Mouse (Mus musculus): ENCODE data around the gene Zfp354b. TPM values are rescaled to one million over a fixed set of nuclear protein-coding genes. Genes with fewer than 3 reads are reported as not detected.

Gene Zfp354b
- polyA plus RNA-seq, 1 experiment from 2014 or later, result 1.6 TPM

- no peak for DNase-seq (ENCODE audit: low spot score)
- WGBS, result 38% methylated on average over 2 of the region's 2 CpGs
- no peak overlapping the region for H3K9ac ChIP-seq (ENCODE audit: low read length)
- no peaks in the 10 kb centered on the region for H3K27me3 ChIP-seq (ENCODE audit: control insufficient read depth, insufficient read depth, low read length)
- no peak overlapping the region for H3K4me3 ChIP-seq (ENCODE audit: low read depth, low read length)
- H3K36me3 ChIP-seq (ENCODE audit: control insufficient read depth, insufficient read depth, low read length), result no peaks in the 10 kb centered on the region
- no peak overlapping the region for H3K4me2 ChIP-seq (ENCODE audit: low read depth)
- H3K9me3 ChIP-seq (ENCODE audit: control insufficient read depth, low read length), result peaks cover 3% of the 10 kb centered on the region
- ATAC-seq (ENCODE audit: insufficient read depth, low FRiP score, low TSS enrichment), result no peak
- 0 out of 2 replicates have a peak, but pooled peaks cover 3% of the 10 kb centered on the region for H3K4me1 ChIP-seq (ENCODE audit: control insufficient read depth, insufficient read depth, low read length)
- H3K27ac ChIP-seq (ENCODE audit: low read depth, low read length), result no peak overlapping the region
Observed at GRCm38 (mm10) chr11:50892441-50892840, 39.0 kb downstream of the Zfp354b start.

- Histone ChIP-seq H3K9ac (ENCODE audit: low read length) (peak within 1 kb of the TSS; percentile 76), H3K4me1 (ENCODE audit: control insufficient read depth, insufficient read depth, low read length) (peaks cover 11% of the 10 kb centered on the region; the same call in 1 of the 2 replicates), H3K4me2 (ENCODE audit: low read depth) (peak within 1 kb of the TSS; percentile 59), H3K9me3 (ENCODE audit: control insufficient read depth, low read length) (no peaks in the 10 kb centered on the region; the same call in 1 of the 2 replicates), H3K4me3 (ENCODE audit: low read depth, low read length) (peak within 1 kb of the TSS; percentile 44), H3K27me3 (ENCODE audit: control insufficient read depth, insufficient read depth, low read length) (no peaks in the 10 kb centered on the region), H3K27ac (ENCODE audit: low read depth, low read length) (peak within 1 kb of the TSS; percentile 62; the same call in 1 of the 2 replicates), H3K36me3 (ENCODE audit: control insufficient read depth, insufficient read depth, low read length) (peaks cover 2% of the 10 kb centered on the region; the same call in 1 of the 2 replicates)
- WGBS, result 8% methylated on average over 26 of the region's 26 CpGs
- ATAC-seq (ENCODE audit: insufficient read depth, low FRiP score, low TSS enrichment) (peak; percentile 91), DNase-seq (ENCODE audit: low spot score) (peak; percentile 93)
Observed at GRCm38 (mm10) chr11:50887390-50888128, 43.9 kb downstream of the Zfp354b start, which contains the start of gene Zfp454. TSS of gene Zfp454 (minus strand) at chr11:50887651.

GRCm38 (mm10) chr11:50886933-50887293 lies 44.5 kb downstream of the Zfp354b start:
- ATAC-seq (ENCODE audit: insufficient read depth, low FRiP score, low TSS enrichment) (peak; percentile 53), DNase-seq (ENCODE audit: low spot score) (no peak)
- Histone ChIP-seq H3K4me1 (ENCODE audit: control insufficient read depth, insufficient read depth, low read length) (peaks cover 11% of the 10 kb centered on the region; the same call in 1 of the 2 replicates), H3K36me3 (ENCODE audit: control insufficient read depth, insufficient read depth, low read length) (peaks cover 6% of the 10 kb centered on the region; the same call in 1 of the 2 replicates), H3K27me3 (ENCODE audit: control insufficient read depth, insufficient read depth, low read length) (no peaks in the 10 kb centered on the region), H3K4me2 (ENCODE audit: low read depth) (peak overlapping the region; percentile 59), H3K9ac (ENCODE audit: low read length) (peak overlapping the region; percentile 76), H3K9me3 (ENCODE audit: control insufficient read depth, low read length) (no peaks in the 10 kb centered on the region; the same call in 1 of the 2 replicates), H3K27ac (ENCODE audit: low read depth, low read length) (peak overlapping the region; percentile 62; the same call in 1 of the 2 replicates), H3K4me3 (ENCODE audit: low read depth, low read length) (peak overlapping the region; percentile 44)
- 44% methylated on average over 10 of the region's 10 CpGs for WGBS

DNA sequence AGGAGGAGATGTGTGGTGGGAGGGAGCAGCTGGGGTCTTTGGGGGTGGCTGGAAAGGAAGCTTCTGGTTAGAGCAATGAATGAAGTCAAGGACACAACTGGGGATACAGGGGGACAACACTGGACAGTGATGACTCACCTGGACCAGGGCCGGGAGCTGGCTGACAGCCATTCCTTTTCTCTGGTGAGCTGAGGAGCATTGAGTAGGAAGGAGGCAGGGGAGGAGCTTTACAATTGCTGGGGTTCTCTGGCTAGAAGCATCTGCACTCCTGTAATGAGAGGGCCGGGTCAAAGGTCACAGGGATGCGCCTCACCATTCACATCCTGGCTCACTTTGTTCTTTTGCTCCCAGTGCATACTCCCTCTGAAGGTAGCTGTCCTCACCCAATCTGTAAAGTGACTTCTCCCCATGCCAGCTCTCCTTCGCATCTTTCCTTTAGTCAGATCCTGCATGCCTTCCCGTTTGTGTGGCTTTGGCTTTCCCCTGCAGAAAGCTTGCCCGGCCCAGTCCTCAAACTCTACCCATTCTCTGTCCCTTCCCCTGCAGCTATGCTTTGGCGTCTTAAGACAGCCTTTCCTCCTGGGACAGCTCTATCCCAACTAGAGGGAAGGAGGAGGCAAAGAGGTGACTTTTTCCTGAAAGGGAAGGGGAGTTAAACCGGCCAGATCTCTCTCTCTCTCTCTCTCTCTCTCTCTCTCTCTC lies 45.1 kb downstream of the Zfp354b start:
- Histone ChIP-seq H3K9me3 (ENCODE audit: control insufficient read depth, low read length) (no peaks in the 10 kb centered on the region; the same call in 1 of the 2 replicates), H3K27ac (ENCODE audit: low read depth, low read length) (no peak overlapping the region)
- ATAC-seq (ENCODE audit: insufficient read depth, low FRiP score, low TSS enrichment), result no peak

DNA sequence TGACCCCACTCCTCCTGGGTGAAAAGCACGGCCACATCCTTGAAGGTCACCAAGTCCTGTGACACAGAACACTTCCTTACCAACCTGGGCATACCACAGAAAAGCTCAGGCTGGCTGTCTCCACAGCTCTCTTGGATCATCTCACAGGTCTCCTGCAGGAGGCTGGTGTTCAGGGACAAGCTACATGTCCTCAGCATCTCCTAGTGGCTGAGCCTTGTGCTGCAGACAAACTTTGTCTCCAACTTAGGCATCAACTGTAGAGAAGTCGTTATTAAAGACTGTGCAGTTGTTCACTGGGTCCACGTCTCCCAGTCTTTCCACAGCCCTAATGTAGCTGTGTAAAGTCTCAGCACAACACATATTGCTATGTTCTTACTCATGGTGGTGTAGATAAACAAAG lies 47.7 kb downstream of the Zfp354b start:
- Histone ChIP-seq H3K9ac (ENCODE audit: low read length) (no peak overlapping the region), H3K27ac (ENCODE audit: low read depth, low read length) (no peak overlapping the region), H3K4me2 (ENCODE audit: low read depth) (no peak overlapping the region), H3K4me1 (ENCODE audit: control insufficient read depth, insufficient read depth, low read length) (peaks cover 11% of the 10 kb centered on the region; the same call in 1 of the 2 replicates), H3K9me3 (ENCODE audit: control insufficient read depth, low read length) (no peaks in the 10 kb centered on the region; the same call in 1 of the 2 replicates), H3K27me3 (ENCODE audit: control insufficient read depth, insufficient read depth, low read length) (no peaks in the 10 kb centered on the region), H3K36me3 (ENCODE audit: control insufficient read depth, insufficient read depth, low read length) (peaks cover 12% of the 10 kb centered on the region), H3K4me3 (ENCODE audit: low read depth, low read length) (no peak overlapping the region)
- DNase-seq (ENCODE audit: low spot score) (no peak), ATAC-seq (ENCODE audit: insufficient read depth, low FRiP score, low TSS enrichment) (no peak)
- WGBS, result 83% methylated on average over 3 of the region's 3 CpGs

More for the DNA sequence above, 45.1 kb downstream of the Zfp354b start:
- H3K9ac ChIP-seq (ENCODE audit: low read length), result peak overlapping the region; percentile 76
- H3K4me3 ChIP-seq (ENCODE audit: low read depth, low read length), result peak overlapping the region; percentile 44
- no peak for DNase-seq (ENCODE audit: low spot score)
- no peaks in the 10 kb centered on the region for H3K27me3 ChIP-seq (ENCODE audit: control insufficient read depth, insufficient read depth, low read length)
- peaks cover 6% of the 10 kb centered on the region; the same call in 1 of the 2 replicates for H3K36me3 ChIP-seq (ENCODE audit: control insufficient read depth, insufficient read depth, low read length)
- peaks cover 11% of the 10 kb centered on the region; the same call in 1 of the 2 replicates for H3K4me1 ChIP-seq (ENCODE audit: control insufficient read depth, insufficient read depth, low read length)
- H3K4me2 ChIP-seq (ENCODE audit: low read depth), result peak overlapping the region; percentile 59
- WGBS, result 52% methylated on average over 8 of the region's 8 CpGs

DNA sequence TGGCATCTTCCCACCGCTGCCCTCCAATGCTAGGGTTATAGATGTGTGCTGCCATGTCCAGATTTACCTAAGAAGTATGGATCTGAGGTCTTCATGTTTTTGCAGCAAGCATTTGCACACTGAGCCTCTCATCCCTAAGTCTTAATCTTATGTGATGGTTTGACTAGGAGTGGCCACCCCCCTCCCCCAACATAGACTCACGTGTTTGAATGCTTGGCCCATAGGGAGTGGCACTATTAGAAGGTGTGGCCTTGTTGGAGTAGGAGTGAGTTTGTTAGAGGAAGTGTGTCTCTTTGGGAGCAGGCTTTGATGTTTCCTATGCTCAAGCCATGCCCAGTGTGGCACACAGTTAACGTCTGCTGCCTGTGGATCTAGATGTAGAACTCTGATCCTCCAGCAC lies 52.8 kb downstream of the Zfp354b start:
- Histone ChIP-seq H3K27me3 (ENCODE audit: control insufficient read depth, insufficient read depth, low read length) (no peaks in the 10 kb centered on the region), H3K36me3 (ENCODE audit: control insufficient read depth, insufficient read depth, low read length) (peaks cover 34% of the 10 kb centered on the region), H3K4me1 (ENCODE audit: control insufficient read depth, insufficient read depth, low read length) (no peaks in the 10 kb centered on the region), H3K9me3 (ENCODE audit: control insufficient read depth, low read length) (peaks cover 10% of the 10 kb centered on the region), H3K4me2 (ENCODE audit: low read depth) (no peak overlapping the region), H3K27ac (ENCODE audit: low read depth, low read length) (no peak overlapping the region), H3K4me3 (ENCODE audit: low read depth, low read length) (no peak overlapping the region), H3K9ac (ENCODE audit: low read length) (no peak overlapping the region)
- ATAC-seq (ENCODE audit: insufficient read depth, low FRiP score, low TSS enrichment) (no peak), DNase-seq (ENCODE audit: low spot score) (no peak)
- WGBS, result 87% methylated on average over 3 of the region's 3 CpGs

Other genes with a start within 250 kb of the Zfp354b start
- gene Zfp354c, start 103.9 kb downstream of the Zfp354b start, polyA plus RNA-seq (2014; fragmentation: Nextera tagmentation; extraction: Ambion mirVana), result 49.0 and 53.8 TPM in 2 replicates
- 0.56 and 0.80 TPM in 2 replicates for gene Zfp879, start 90.1 kb downstream of the Zfp354b start, polyA plus RNA-seq (2014; fragmentation: Nextera tagmentation; extraction: Ambion mirVana)
- not detected in 2 replicates for gene Grm6, start 80.9 kb downstream of the Zfp354b start, polyA plus RNA-seq (2014; fragmentation: Nextera tagmentation; extraction: Ambion mirVana)
- 16.0 TPM in 2 replicates for gene Zfp454, start 44.0 kb downstream of the Zfp354b start, polyA plus RNA-seq (2014; fragmentation: Nextera tagmentation; extraction: Ambion mirVana)
- gene Zfp2, start 15.5 kb downstream of the Zfp354b start, polyA plus RNA-seq (2014; fragmentation: Nextera tagmentation; extraction: Ambion mirVana), result 27.8 and 34.7 TPM in 2 replicates
- not detected in 2 replicates for gene 4933414I15Rik, start 12.1 kb upstream of the Zfp354b start, polyA plus RNA-seq (2014; fragmentation: Nextera tagmentation; extraction: Ambion mirVana)
- not detected in 2 replicates for gene Prop1, start 22.1 kb upstream of the Zfp354b start, polyA plus RNA-seq (2014; fragmentation: Nextera tagmentation; extraction: Ambion mirVana)
- not detected in 2 replicates for gene Olfr1378, start 34.9 kb upstream of the Zfp354b start, polyA plus RNA-seq (2014; fragmentation: Nextera tagmentation; extraction: Ambion mirVana)
- gene Olfr1377, start 50.3 kb upstream of the Zfp354b start, polyA plus RNA-seq (2014; fragmentation: Nextera tagmentation; extraction: Ambion mirVana), result not detected in 2 replicates
- not detected in 2 replicates for gene Olfr51, start 72.0 kb upstream of the Zfp354b start, polyA plus RNA-seq (2014; fragmentation: Nextera tagmentation; extraction: Ambion mirVana)
- gene Olfr54, start 82.6 kb upstream of the Zfp354b start, polyA plus RNA-seq (2014; fragmentation: Nextera tagmentation; extraction: Ambion mirVana), result not detected in 2 replicates
- not detected in 2 replicates for gene Olfr1375, start 116.5 kb upstream of the Zfp354b start, polyA plus RNA-seq (2014; fragmentation: Nextera tagmentation; extraction: Ambion mirVana)
- gene Zfp354a, start 127.6 kb upstream of the Zfp354b start, polyA plus RNA-seq (2014; fragmentation: Nextera tagmentation; extraction: Ambion mirVana), result 8.6 and 9.9 TPM in 2 replicates

All from neural tube, embryonic 11.5 days (tissue).